Mouse (Mus musculus) kidney, postnatal 25 days (tissue): ENCODE measurements at regions not wholly inside any gene's neighbourhood (a gene's known extent, or its start where the extent isn't known, plus 50 kb on each side); places are given as distances from the start of the nearest gene placed in this dataset.
A peak's percentile ranks its signal among the peaks of the same experiment; 100 is the strongest.
"Not testable (repeated sequence)": the region's sequence is repeated elsewhere in the genome, so short reads cannot be mapped to it uniquely, and the experiment has no call there.

Experiments used
- DNase-seq, 2 experiments: peaks; one replicate each; pipeline ENCODE4 v3.0.0; 2021; ENCODE audit warnings: mixed read lengths in 2 of 2

GRCm38 (mm10) chr4:3497392-3497791 is 312.2 kb upstream of the Vmn1r3 start:
- DNase-seq = not testable (repeated sequence)

GRCm38 (mm10) chr4:3495987-3496386 is 310.8 kb upstream of the Vmn1r3 start:
- not testable (repeated sequence) for DNase-seq

GRCm38 (mm10) chr4:3494123-3494681 is 309.0 kb upstream of the Vmn1r3 start:
- not testable (repeated sequence) for DNase-seq

- DNase-seq = not testable (repeated sequence)
Measured at GRCm38 (mm10) chr4:3490901-3491300, 305.7 kb upstream of the Vmn1r3 start.

DNA sequence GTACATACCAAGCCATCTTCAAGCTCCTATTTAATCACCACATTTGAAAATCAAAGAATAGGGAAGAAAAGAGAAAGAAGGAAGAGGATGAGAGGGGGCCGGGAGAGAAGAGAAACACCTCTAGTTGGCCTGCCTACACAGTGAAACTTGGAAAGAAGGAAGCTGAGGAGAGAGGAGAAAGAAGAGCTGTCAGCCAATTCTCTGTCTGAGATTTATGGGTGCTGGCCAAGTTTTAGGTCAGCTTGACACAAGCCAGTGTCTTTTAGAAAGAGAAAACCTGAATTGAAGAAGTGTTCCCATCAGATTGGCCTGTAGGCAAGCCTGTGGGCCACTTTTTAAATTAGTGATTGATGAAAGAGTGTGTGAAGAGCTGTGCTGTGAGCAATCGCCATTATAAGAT is 296.9 kb upstream of the Vmn1r3 start:
- no peak for DNase-seq

- DNase-seq = no peak
Measured at GRCm38 (mm10) chr4:3456773-3457172, 271.6 kb upstream of the Vmn1r3 start.

- DNase-seq = not testable (repeated sequence)
Measured at GRCm38 (mm10) chr4:3437380-3437779, 252.2 kb upstream of the Vmn1r3 start.

GRCm38 (mm10) chr4:3427968-3428367 is 242.8 kb upstream of the Vmn1r3 start:
- DNase-seq = no peak

GRCm38 (mm10) chr4:3419920-3420499 is 234.9 kb upstream of the Vmn1r3 start:
- peak; percentile 62 to 65 for DNase-seq

GRCm38 (mm10) chr4:3416670-3417069 is 231.5 kb upstream of the Vmn1r3 start:
- DNase-seq = no peak

- DNase-seq = not testable (repeated sequence)
Measured at GRCm38 (mm10) chr4:3414442-3415022, 229.4 kb upstream of the Vmn1r3 start.

GRCm38 (mm10) chr4:3413493-3414441 is 228.6 kb upstream of the Vmn1r3 start:
- DNase-seq = peak in 1 of 2 experiments; percentile 36

DNA sequence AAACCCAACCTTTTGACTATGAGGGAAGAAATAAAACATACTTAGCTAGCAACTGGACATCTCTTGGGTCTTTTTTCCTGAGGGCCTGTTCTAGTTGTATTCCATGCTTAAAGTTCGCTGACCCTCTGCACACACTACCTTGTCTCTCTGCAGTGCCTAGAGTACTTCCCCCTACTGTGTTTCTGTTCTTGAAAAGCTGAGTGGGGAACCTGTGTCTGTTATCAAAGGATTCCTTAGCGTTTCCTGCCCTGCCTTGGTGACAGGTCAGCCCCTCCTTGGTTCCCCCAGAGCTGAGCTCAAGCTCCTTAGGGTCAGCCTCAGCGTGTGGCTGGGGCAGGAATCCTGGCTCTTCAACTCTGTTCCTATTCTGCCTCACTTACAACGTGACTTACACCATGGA is 227.2 kb upstream of the Vmn1r3 start:
- not testable (repeated sequence) for DNase-seq

DNA sequence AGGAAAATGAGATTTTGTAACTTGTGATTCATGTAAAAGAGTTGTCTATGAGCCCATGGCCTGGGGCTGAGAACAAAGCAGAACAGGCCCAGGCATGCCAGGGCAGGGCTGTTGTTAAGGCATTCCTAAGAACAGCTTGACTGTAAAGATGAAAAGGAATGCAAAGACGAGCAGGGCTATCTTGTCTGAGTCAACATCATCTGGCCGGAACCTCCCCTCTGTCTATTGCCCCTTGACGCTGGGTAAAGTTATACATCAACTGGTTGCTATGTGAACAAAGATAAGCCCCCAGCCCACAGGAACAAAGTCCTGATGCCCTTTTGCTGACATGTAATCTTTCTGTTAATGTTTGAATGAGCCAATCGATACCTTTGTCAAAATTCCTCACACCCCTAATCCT is 217.7 kb upstream of the Vmn1r3 start:
- not testable (repeated sequence) for DNase-seq

DNA sequence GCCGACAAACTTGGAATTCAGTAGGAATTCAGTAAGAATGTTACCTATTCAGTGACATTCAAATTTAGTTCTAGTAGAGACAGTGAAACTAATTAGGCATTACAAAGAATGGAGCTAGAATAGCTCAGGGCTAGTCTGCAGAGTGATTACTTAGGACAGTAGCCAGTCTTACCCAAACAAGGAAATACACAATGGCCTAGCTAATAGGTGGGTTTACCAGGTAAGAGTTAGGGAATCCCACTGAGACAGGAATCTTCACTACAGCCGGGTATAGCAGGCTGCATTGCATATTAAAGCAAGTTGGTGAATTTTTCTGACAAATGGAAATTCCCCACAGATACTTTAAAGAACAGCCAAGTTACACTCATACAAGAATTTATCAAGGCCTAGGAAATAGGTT is 216.6 kb upstream of the Vmn1r3 start:
- DNase-seq = not testable (repeated sequence)

DNA sequence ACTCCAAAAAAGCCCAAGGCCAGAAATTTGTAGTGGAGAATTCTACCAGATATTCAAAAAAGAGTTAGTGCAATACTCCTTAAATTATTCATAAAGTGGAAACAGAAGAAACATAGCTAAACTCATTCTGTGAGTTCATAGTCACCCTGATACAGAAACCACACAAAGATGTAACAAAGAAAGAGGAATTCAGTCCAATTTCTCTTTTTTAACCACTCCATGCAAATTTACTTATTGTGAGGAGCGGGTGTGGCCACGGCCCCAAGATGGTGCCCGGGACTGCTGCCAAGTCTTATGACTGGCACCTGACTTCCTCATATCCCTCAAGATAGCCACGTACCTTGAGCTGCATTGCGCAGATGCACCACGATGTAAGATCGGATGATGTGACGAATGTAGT is 206.4 kb upstream of the Vmn1r3 start:
- DNase-seq = not testable (repeated sequence)

DNA sequence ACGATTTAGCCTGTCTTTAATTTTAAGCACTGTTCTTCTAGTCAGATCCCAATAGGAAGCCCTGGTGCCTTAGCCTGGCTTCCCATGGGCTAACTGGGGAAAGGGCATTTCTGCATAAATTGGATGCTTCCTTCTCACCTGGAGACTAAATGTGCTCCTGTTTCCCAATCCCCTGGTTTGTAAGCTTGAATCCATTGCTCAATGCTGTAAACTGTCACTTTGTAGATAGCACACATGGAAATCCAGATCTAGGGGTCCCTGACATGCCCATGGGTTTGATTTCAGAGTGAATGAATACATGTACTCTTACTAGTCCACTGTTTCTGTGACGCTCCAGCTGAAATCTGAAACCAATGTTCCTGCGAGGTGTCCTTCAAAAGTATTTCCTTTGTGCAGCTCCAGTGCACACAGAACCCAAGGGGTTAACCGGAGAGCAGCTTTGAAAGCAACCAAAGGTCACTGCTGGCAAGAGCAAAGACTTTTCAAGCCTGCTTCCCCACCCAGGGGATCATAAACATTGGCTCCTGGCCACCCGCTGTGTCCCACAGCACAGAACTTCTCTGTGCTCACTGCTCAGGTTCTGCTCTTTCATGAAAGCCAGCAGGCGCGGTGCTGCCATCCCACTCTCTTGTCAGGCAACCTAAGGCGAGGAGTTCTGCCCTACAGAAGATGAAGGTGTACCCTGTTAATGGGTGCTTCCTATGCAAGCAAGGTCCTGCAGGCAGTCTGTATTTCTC is 188.0 kb upstream of the Vmn1r3 start:
- peak; percentile 15 to 47 for DNase-seq

- DNase-seq = not testable (repeated sequence)
Measured at GRCm38 (mm10) chr4:3368021-3368420, 182.9 kb upstream of the Vmn1r3 start.

DNA sequence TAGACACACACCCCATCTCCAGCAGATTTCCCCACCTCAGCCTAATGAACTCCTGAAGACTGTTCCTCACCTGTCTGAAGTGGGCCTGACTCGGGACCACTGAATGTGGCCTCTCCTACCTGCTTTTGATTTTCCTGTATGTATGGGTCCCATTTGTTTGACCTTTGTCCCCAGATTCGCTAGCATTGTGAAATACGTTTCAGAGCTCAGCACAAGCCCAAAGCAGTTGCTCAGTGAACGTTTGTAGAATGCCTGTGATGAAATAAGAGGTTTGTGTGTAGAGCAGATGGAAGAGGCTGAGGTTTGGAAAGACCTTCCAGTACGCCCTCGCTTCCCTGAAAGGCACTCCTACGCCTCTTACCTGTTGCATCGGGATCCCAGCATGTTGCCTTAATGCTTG is 158.3 kb upstream of the Vmn1r3 start:
- not testable (repeated sequence) for DNase-seq

GRCm38 (mm10) chr4:3342696-3343095 is 157.5 kb upstream of the Vmn1r3 start:
- DNase-seq = peak; percentile 25 to 51

GRCm38 (mm10) chr4:3342165-3342564 is 157.0 kb upstream of the Vmn1r3 start:
- not testable (repeated sequence) for DNase-seq
